Comparison of ENCODE assay signal across 8 mouse cellular contexts in genomic region chr1:105991931-105992837, GRCm38 (mm10). TPM values are rescaled to one million over a fixed set of nuclear protein-coding genes. Genes with fewer than 3 reads are reported as not detected.
DNase-seq lines count a peak whose midpoint lies in the region; ATAC-seq and TF ChIP-seq lines count a peak whose summit lies in the region.

No protein-coding gene starts in this region.

- H3K9me3 ChIP-seq in megakaryocyte, embryonic 14.5 days: no peaks in the 10 kb centered on the region
- H3K9me3 ChIP-seq in embryonic facial prominence, embryonic 11.5 days (replicated peaks; ENCODE audit: control insufficient read depth, low read length): no peaks in the 10 kb centered on the region
- H3K9me3 ChIP-seq in intestine, postnatal 0 days (ENCODE audit: control insufficient read depth): no peaks in the 10 kb centered on the region

- no peaks in the 10 kb centered on the region for H3K27me3 ChIP-seq in megakaryocyte, embryonic 14.5 days (replicated peaks)
- no peaks in the 10 kb centered on the region for H3K27me3 ChIP-seq in embryonic facial prominence, embryonic 11.5 days (ENCODE audit: control insufficient read depth, insufficient read depth, low read length)
- H3K27me3 ChIP-seq in intestine, postnatal 0 days (replicated peaks; ENCODE audit: control insufficient read depth, insufficient read depth, low read length): no peaks in the 10 kb centered on the region

- peaks cover 9% of the 10 kb centered on the region for H3K36me3 ChIP-seq in megakaryocyte, embryonic 14.5 days (replicated peaks; ENCODE audit: low read length)
- H3K36me3 ChIP-seq in embryonic facial prominence, embryonic 11.5 days (replicated peaks; ENCODE audit: control insufficient read depth, insufficient read depth, low read depth, low read length): no peaks in the 10 kb centered on the region
- no peaks in the 10 kb centered on the region for H3K36me3 ChIP-seq in intestine, postnatal 0 days (ENCODE audit: control insufficient read depth, insufficient read depth)

- DNase-seq in embryonic facial prominence, embryonic 11.5 days (ENCODE audit: low spot score): no peak
- DNase-seq in adrenal gland, postnatal 36 days: no peak
- DNase-seq in spleen, adult 12 weeks (ENCODE audit: low spot score): no peak
- no peak for DNase-seq in thymus, adult 18-20 months

- WGBS in embryonic facial prominence, embryonic 11.5 days: 26% methylated on average over 17 of the region's 17 CpGs
- WGBS in intestine, postnatal 0 days: 18% methylated on average over 17 of the region's 17 CpGs
- 36% methylated on average over 17 of the region's 17 CpGs for WGBS in olfactory bulb, adult 2 months

- H3K4me3 ChIP-seq in megakaryocyte, embryonic 14.5 days (replicated peaks): peak overlapping the region; percentile 99
- peak overlapping the region; percentile 62 for H3K4me3 ChIP-seq in embryonic facial prominence, embryonic 11.5 days (ENCODE audit: low read depth, low read length)
- H3K4me3 ChIP-seq in intestine, postnatal 0 days (ENCODE audit: low read depth, low read length): peak overlapping the region; percentile 85
- H3K4me3 ChIP-seq in olfactory bulb, adult 2 months (ENCODE audit: insufficient read depth, low read depth, low read length): peak overlapping the region; percentile 83

- H3K27ac ChIP-seq in embryonic facial prominence, embryonic 11.5 days (replicated peaks; ENCODE audit: low read depth, low read length): no peak overlapping the region
- H3K27ac ChIP-seq in intestine, postnatal 0 days (ENCODE audit: low read depth, low read length): peak overlapping the region; percentile 98
- no peak overlapping the region for H3K27ac ChIP-seq in olfactory bulb, adult 2 months (ENCODE audit: insufficient read depth, low read depth, low read length)

- peak overlapping the region; percentile 97 for H3K4me2 ChIP-seq in embryonic facial prominence, embryonic 11.5 days (ENCODE audit: low read depth, low read length)
- H3K4me2 ChIP-seq in intestine, postnatal 0 days (replicated peaks; ENCODE audit: low read depth): peak overlapping the region; percentile 97

- peak overlapping the region; percentile 81 for H3K9ac ChIP-seq in embryonic facial prominence, embryonic 11.5 days (replicated peaks; ENCODE audit: low read length)
- peak overlapping the region; percentile 73 for H3K9ac ChIP-seq in intestine, postnatal 0 days (ENCODE audit: low read depth, low read length)

- H3K4me1 ChIP-seq in megakaryocyte, embryonic 14.5 days: peaks cover 57% of the 10 kb centered on the region
- peaks cover 5% of the 10 kb centered on the region; the same call in 1 of the 2 replicates for H3K4me1 ChIP-seq in embryonic facial prominence, embryonic 11.5 days (ENCODE audit: control insufficient read depth, insufficient read depth, low read length)
- 0 out of 2 replicates have a peak, but pooled peaks cover 14% of the 10 kb centered on the region for H3K4me1 ChIP-seq in intestine, postnatal 0 days (replicated peaks; ENCODE audit: control insufficient read depth, insufficient read depth, low read length)
- H3K4me1 ChIP-seq in olfactory bulb, adult 2 months (ENCODE audit: control insufficient read depth, insufficient read depth, low read length): 0 out of 2 replicates have a peak, but pooled peaks cover 8% of the 10 kb centered on the region

- TF ChIP-seq CTCF in intestine, postnatal 0 days (IDR thresholded peaks at IDR 0.05; ENCODE audit: low read depth): no peak
- TF ChIP-seq CTCF in olfactory bulb, adult 2 months (IDR thresholded peaks at IDR 0.05; ENCODE audit: insufficient read depth, low read depth, low read length): no peak

- ATAC-seq in megakaryocyte, adult 5-6 weeks (ENCODE audit: poor library complexity, severe bottlenecking): no peak
- no peak for ATAC-seq in embryonic facial prominence, embryonic 11.5 days (replicated peaks; ENCODE audit: insufficient number of reproducible peaks, low FRiP score, low TSS enrichment, low read depth)
- ATAC-seq in intestine, postnatal 0 days: no peak

- TF ChIP-seq POLR2A in olfactory bulb, adult 2 months (IDR thresholded peaks at IDR 0.05; ENCODE audit: insufficient read depth, low read depth, low read length): no peak

RNA-seq across cellular contexts. Expression of gene Zcchc2, which starts 2.0 kb away (rescaled TPM):
- polyA plus RNA-seq in megakaryocyte, embryonic 14.5 days (2012; ENCODE audit: insufficient read depth, low replicate concordance): 3.8 and 5.2 TPM in 2 replicates
- 24.7 and 25.8 TPM in 2 replicates for total RNA-seq in megakaryocyte, adult 5-6 weeks (2015)
- total RNA-seq in megakaryocyte, adult 5-6 weeks (2017): 19.1 TPM in 2 replicates
- polyA plus RNA-seq in embryonic facial prominence, embryonic 11.5 days (2014; fragmentation: Nextera tagmentation; extraction: Ambion mirVana): 1.9 and 2.8 TPM in 2 replicates
- polyA plus RNA-seq in intestine, postnatal 0 days (2015; fragmentation: Nextera tagmentation; extraction: Ambion mirVana): 1.5 and 1.6 TPM in 2 replicates
- not detected in 2 replicates for polyA plus RNA-seq in olfactory bulb, adult 2 months (2012; ENCODE audit: insufficient read depth, insufficient read length, low replicate concordance, missing spikeins)
- 10 to 100 TPM; 15.6 to 17.8 TPM for total RNA-seq in adrenal gland, postnatal 36 days (2021)
